22 mouse cellular contexts compared by ENCODE assay signal in the genomic region with DNA sequence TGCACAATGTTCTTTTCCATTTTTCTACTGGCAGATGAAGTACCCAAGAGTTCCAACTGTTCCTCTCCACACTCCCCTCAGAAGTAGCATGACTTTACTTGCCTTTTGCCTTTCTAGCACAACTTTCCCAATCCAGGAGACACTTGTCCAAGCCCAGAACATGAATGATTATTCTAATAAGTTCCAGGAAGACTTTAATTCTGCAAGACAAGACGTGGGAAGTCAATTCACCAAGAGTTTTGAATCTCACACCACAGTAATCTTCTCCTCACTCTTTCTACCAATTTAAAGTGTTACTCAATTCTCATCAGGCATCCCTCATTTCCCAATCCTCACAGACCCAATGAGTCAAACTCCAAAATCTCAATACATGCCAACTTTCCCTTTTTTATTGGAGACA.
DNase-seq lines count a peak whose midpoint lies in the region; ATAC-seq and TF ChIP-seq lines count a peak whose summit lies in the region.
"Had no signal": no experiment of that assay in that cellular context is flagged by ENCODE, and none has a peak within 500 bp of the region (broad histone marks: within the 10 kb centered on the region; RNA-seq: fewer than 3 reads in every experiment).

No protein-coding gene starts in this region.

- no peaks in the 10 kb centered on the region for H3K79me2 ChIP-seq in liver, adult 2 months (ENCODE audit: control insufficient read depth, insufficient read depth, low read length)

- no peak overlapping the region for H3K9ac ChIP-seq in liver, adult 2 months (ENCODE audit: low read depth, low read length)
- no peak overlapping the region for H3K9ac ChIP-seq in liver, embryonic 12.5 days
- H3K9ac ChIP-seq: embryonic facial prominence, embryonic 12.5 days; forebrain, embryonic 13.5 days; forebrain, embryonic 15.5 days; forebrain, postnatal 0 days had no signal

- H3K9me3 ChIP-seq in liver, embryonic 12.5 days (replicated peaks) = no peaks in the 10 kb centered on the region
- H3K9me3 ChIP-seq: embryonic facial prominence, embryonic 10.5 days; embryonic facial prominence, embryonic 12.5 days; forebrain, embryonic 13.5 days; forebrain, embryonic 15.5 days; G1E had no signal

- H3K4me3 ChIP-seq in liver, adult 2 months (ENCODE audit: insufficient read depth, low read depth, low read length) = no peak overlapping the region
- no peak overlapping the region for H3K4me3 ChIP-seq in liver, embryonic 12.5 days
- H3K4me3 ChIP-seq: embryonic facial prominence, embryonic 10.5 days; embryonic facial prominence, embryonic 12.5 days; forebrain, embryonic 13.5 days; forebrain, embryonic 15.5 days had no signal

- no peak overlapping the region for H3K4me2 ChIP-seq in liver, embryonic 12.5 days
- H3K4me2 ChIP-seq: embryonic facial prominence, embryonic 12.5 days; forebrain, embryonic 13.5 days; forebrain, embryonic 15.5 days had no signal

- no peak for TF ChIP-seq POLR2A in liver, adult 2 months (IDR thresholded peaks at IDR 0.05; ENCODE audit: extremely low read depth, insufficient read depth, low read length)

- no peaks in the 10 kb centered on the region for H3K27me3 ChIP-seq in liver, adult 2 months (ENCODE audit: control insufficient read depth, insufficient read depth, low read length)
- H3K27me3 ChIP-seq in liver, embryonic 12.5 days (replicated peaks) = no peaks in the 10 kb centered on the region
- H3K27me3 ChIP-seq: CH12.LX; embryonic facial prominence, embryonic 12.5 days; forebrain, embryonic 13.5 days; forebrain, embryonic 15.5 days; Patski had no signal

- no peak for TF ChIP-seq CTCF in liver, adult 2 months (IDR thresholded peaks at IDR 0.05; ENCODE audit: low read depth, low read length)

- ATAC-seq in liver, embryonic 12.5 days = no peak
- ATAC-seq: activated CD4-positive, CD25-positive, alpha-beta regulatory T cell, adult 4 months; CD4-positive, CD25-positive, alpha-beta regulatory T cell, adult 4 months; forebrain, embryonic 13.5 days; forebrain, embryonic 15.5 days; forebrain, postnatal 0 days had no signal

- 44% methylated on average over 1 of the region's 1 CpGs for WGBS in liver, adult 2 months
- 58% methylated on average over 1 of the region's 1 CpGs for WGBS in liver, embryonic 12.5 days (ENCODE audit: insufficient replicate concordance)

- no peaks in the 10 kb centered on the region for H3K36me3 ChIP-seq in liver, adult 2 months (ENCODE audit: control insufficient read depth, insufficient read depth, low read length)
- H3K36me3 ChIP-seq in liver, embryonic 12.5 days = no peaks in the 10 kb centered on the region
- H3K36me3 ChIP-seq: embryonic facial prominence, embryonic 10.5 days; embryonic facial prominence, embryonic 12.5 days; forebrain, embryonic 15.5 days; G1E had no signal

- DNase-seq in liver, adult 2 months (ENCODE audit: extremely low read depth, low read depth, low spot score) = peak; percentile 20
- peak; percentile 28 for DNase-seq in adipocyte (ENCODE audit: low spot score)
- peak; percentile 27 for DNase-seq in fibroblast of lung, adult 2 months (ENCODE audit: low read depth)
- DNase-seq in cerebellum, postnatal 10 days = no peak
- no peak for DNase-seq in ovary, postnatal 10 days (ENCODE audit: low spot score)
- DNase-seq: B cell, adult 2 months; cerebellum, adult 11 months; cerebellum, adult 18-20 months; cerebellum, adult 8-10 months; cerebellum, adult 9-11 months; cerebellum, postnatal 25 days; forebrain, postnatal 0 days had no signal

- no peaks in the 10 kb centered on the region for H3K4me1 ChIP-seq in liver, adult 2 months (ENCODE audit: control insufficient read depth, insufficient read depth, low read length)
- H3K4me1 ChIP-seq in liver, embryonic 12.5 days = no peaks in the 10 kb centered on the region
- H3K4me1 ChIP-seq: embryonic facial prominence, embryonic 10.5 days; embryonic facial prominence, embryonic 12.5 days; forebrain, embryonic 13.5 days; forebrain, embryonic 15.5 days had no signal

- no peak overlapping the region for H3K27ac ChIP-seq in liver, adult 2 months (replicated peaks; ENCODE audit: insufficient read depth, low read depth, low read length)
- H3K27ac ChIP-seq in liver, embryonic 12.5 days = no peak overlapping the region
- H3K27ac ChIP-seq: embryonic facial prominence, embryonic 10.5 days; embryonic facial prominence, embryonic 12.5 days; forebrain, embryonic 13.5 days; forebrain, embryonic 15.5 days had no signal

Comparison
In these comparisons a context has a peak if more than half of its experiments do, and no peak if none do; other contexts are left out.
1. DNase-seq: peak in liver, adult 2 months (single experiment), adipocyte (single experiment) and fibroblast of lung, adult 2 months (single experiment); none in cerebellum, postnatal 10 days (0 of 2) and ovary, postnatal 10 days (single experiment).